Mouse (Mus musculus) heart, embryonic 14.5 days (tissue): ENCODE results near the gene Setd3. TPM values are rescaled to one million over a fixed set of nuclear protein-coding genes. Genes with fewer than 3 reads are reported as not detected.

ENCODE experiments used
- ATAC-seq: fragments of 200-750 bp; cut with Nextera tagmentation; 2 replicates; pipeline ENCODE4 v1.8.0; 2017; ENCODE audit warnings: low read depth, moderate TSS enrichment; ENCODE audit not compliant: insufficient number of reproducible peaks, insufficient read depth, low FRiP score
- H3K27ac ChIP-seq, 2 experiments: fragments of 200-500 bp in 1 of 2; fragments of 300-500 bp in 1 of 2; sonication (generic) in 1 of 2; replicated peaks in 1 of 2; 2 replicates each; pipeline ENCODE4 v1.5.1; 2012 to 2014; ENCODE audit warnings: low read depth in 2 of 2, low read length in 2 of 2, control low read depth in 1 of 2, mild to moderate bottlenecking in 1 of 2, mixed read lengths in 1 of 2; ENCODE audit not compliant: control insufficient read depth in 1 of 2, insufficient read depth in 1 of 2
- H3K27me3 ChIP-seq: fragments of 300-500 bp; sonication (generic); 2 replicates; pipeline ENCODE4 v1.6.1; 2014; ENCODE audit warnings: mild to moderate bottlenecking, low read length, control low read depth; ENCODE audit not compliant: control insufficient read depth, insufficient read depth
- H3K36me3 ChIP-seq: fragments of 300-500 bp; sonication (generic); 2 replicates; pipeline ENCODE4 v1.6.1; 2014; ENCODE audit warnings: mild to moderate bottlenecking, control low read depth, low read length, mixed read lengths; ENCODE audit not compliant: control insufficient read depth, insufficient read depth
- H3K4me1 ChIP-seq, 2 experiments: fragments of 200-500 bp in 1 of 2; fragments of 300-500 bp in 1 of 2; sonication (generic) in 1 of 2; 2 replicates each; pipeline ENCODE4 v1.6.1; 2012 to 2014; ENCODE audit warnings: low read length in 2 of 2, control low read depth in 1 of 2, mixed read lengths in 1 of 2; ENCODE audit not compliant: control insufficient read depth in 2 of 2, insufficient read depth in 2 of 2
- H3K4me2 ChIP-seq: fragments of 300-500 bp; sonication (generic); 2 replicates; pipeline ENCODE4 v1.6.1; 2014; ENCODE audit warnings: mild to moderate bottlenecking, low read length
- H3K4me3 ChIP-seq, 2 experiments: fragments of 200-500 bp in 1 of 2; fragments of 300-500 bp in 1 of 2; sonication (generic) in 1 of 2; 2 replicates each; pipeline ENCODE4 v1.5.1; 2012 to 2014; ENCODE audit warnings: low read length in 2 of 2, mild to moderate bottlenecking in 2 of 2, control low read depth in 1 of 2, low read depth in 1 of 2, moderate library complexity in 1 of 2; ENCODE audit not compliant: control insufficient read depth in 1 of 2, insufficient read depth in 1 of 2
- H3K9ac ChIP-seq: fragments of 300-500 bp; sonication (generic); 2 replicates; pipeline ENCODE4 v1.6.1; 2014; ENCODE audit warnings: mild to moderate bottlenecking, low read length
- H3K9me3 ChIP-seq: fragments of 300-500 bp; sonication (generic); 2 replicates; pipeline ENCODE4 v1.6.1; 2016; ENCODE audit warnings: low read length, control low read depth; ENCODE audit not compliant: control insufficient read depth
- WGBS: fragments of 180-500 bp; shearing (Covaris S2); extraction: QIAGEN DNeasy Blood & Tissue Kit; methylation state at CpG from one replicate; pipeline ENCODE4 v1.1.7; 2014; 5-methylcytosine and 5-hydroxymethylcytosine counted together
- polyA plus RNA-seq: library from polyadenylated mRNA; unstranded; fragments of >200 nt; fragmentation: Nextera tagmentation; extraction: Ambion mirVana; gene quantifications from 2 replicates; pipeline ENCODE4 v1.2.1, GENCODE M21; 2014

Gene Setd3
- polyA plus RNA-seq, 1 experiment from 2014 or later = 68.2 TPM

GRCm38 (mm10) chr12:108163706-108164105 is 15.4 kb downstream of the Setd3 start:
- 75% methylated on average over 3 of the region's 3 CpGs for WGBS
- no peak for ATAC-seq
- H3K9ac ChIP-seq = no peak overlapping the region

GRCm38 (mm10) chr12:108162036-108162435 is 17.1 kb downstream of the Setd3 start:
- H3K4me3 ChIP-seq = no peak overlapping the region
- 91% methylated on average over 1 of the region's 1 CpGs for WGBS
- no peaks in the 10 kb centered on the region for H3K9me3 ChIP-seq
- H3K27me3 ChIP-seq = no peaks in the 10 kb centered on the region
- no peak overlapping the region for H3K4me2 ChIP-seq
- no peak overlapping the region for H3K27ac ChIP-seq
- H3K36me3 ChIP-seq = peaks cover 72% of the 10 kb centered on the region
- no peak overlapping the region for H3K9ac ChIP-seq
- no peak for ATAC-seq
- peaks cover under 1 to 5% of the 10 kb centered on the region in 2 experiments; a peak in 1 of 4 replicates for H3K4me1 ChIP-seq

More at GRCm38 (mm10) chr12:108163706-108164105, 15.4 kb downstream of the Setd3 start:
- no peak overlapping the region for H3K27ac ChIP-seq
- H3K36me3 ChIP-seq = peaks cover 59% of the 10 kb centered on the region
- peaks cover 2 to 14% of the 10 kb centered on the region in 2 experiments; a peak in 2 of 4 replicates for H3K4me1 ChIP-seq
- no peaks in the 10 kb centered on the region for H3K9me3 ChIP-seq
- H3K27me3 ChIP-seq = no peaks in the 10 kb centered on the region
- H3K4me2 ChIP-seq = no peak overlapping the region
- no peak overlapping the region for H3K4me3 ChIP-seq

- H3K27ac ChIP-seq = no peak overlapping the region
- no peaks in the 10 kb centered on the region for H3K4me1 ChIP-seq
- H3K9ac ChIP-seq = no peak overlapping the region
- H3K36me3 ChIP-seq = peaks cover 88% of the 10 kb centered on the region
- no peak overlapping the region for H3K4me3 ChIP-seq
- no peak overlapping the region for H3K4me2 ChIP-seq
- ATAC-seq = no peak
- H3K9me3 ChIP-seq = no peaks in the 10 kb centered on the region
- no peaks in the 10 kb centered on the region for H3K27me3 ChIP-seq
Observed at GRCm38 (mm10) chr12:108159863-108160262, 19.3 kb downstream of the Setd3 start.

DNA sequence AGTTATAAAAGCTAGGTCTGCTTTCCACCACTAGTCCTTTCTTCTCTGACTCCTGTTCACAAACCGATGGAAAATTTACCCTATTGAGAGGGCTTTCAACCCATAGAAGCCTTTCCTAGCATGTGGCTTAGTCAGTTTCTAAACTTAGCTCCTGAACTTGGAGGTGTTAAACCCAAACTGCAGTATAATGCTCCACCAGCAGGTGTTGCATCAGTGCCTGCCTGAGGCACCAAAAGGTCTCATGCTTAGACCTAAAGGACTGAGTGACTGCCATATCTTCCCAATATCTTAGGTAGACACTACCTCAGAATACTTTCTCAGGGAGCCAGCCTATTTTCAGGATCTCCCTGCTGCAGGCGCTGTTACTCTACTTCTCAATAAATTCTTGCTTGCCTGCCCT is 26.4 kb downstream of the Setd3 start:
- 87% methylated on average over 2 of the region's 2 CpGs for WGBS
- ATAC-seq = no peak
- H3K9me3 ChIP-seq = no peaks in the 10 kb centered on the region
- peaks cover 71% of the 10 kb centered on the region for H3K36me3 ChIP-seq
- H3K4me3 ChIP-seq = no peak overlapping the region
- no peak overlapping the region for H3K4me2 ChIP-seq
- H3K4me1 ChIP-seq = peaks cover 2 to 3% of the 10 kb centered on the region in 2 experiments; a peak in 3 of 4 replicates
- no peak overlapping the region for H3K9ac ChIP-seq
- no peak overlapping the region for H3K27ac ChIP-seq
- H3K27me3 ChIP-seq = no peaks in the 10 kb centered on the region

DNA sequence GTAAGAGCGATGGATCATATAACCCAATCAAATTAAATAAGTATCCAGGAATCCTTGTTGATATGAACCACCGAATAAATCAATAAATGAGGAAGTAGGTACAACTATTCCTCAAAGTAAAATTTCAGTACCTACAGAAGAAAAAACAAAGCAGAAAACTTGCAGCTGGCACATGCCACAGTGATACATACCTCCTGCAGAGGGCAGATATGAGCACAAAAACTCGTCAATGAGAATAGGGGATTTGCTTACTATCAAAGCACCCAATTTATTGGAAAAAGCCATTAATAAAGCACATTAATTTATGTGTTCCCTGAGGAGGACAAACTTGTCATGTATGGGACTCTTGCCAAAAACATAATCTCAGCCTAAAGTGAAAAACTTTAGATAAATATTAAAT is 29.4 kb downstream of the Setd3 start:
- Histone ChIP-seq H3K9ac (no peak overlapping the region), H3K4me1 (peaks cover 2 to 3% of the 10 kb centered on the region in 2 experiments; a peak in 3 of 4 replicates), H3K9me3 (no peaks in the 10 kb centered on the region), H3K27ac (no peak overlapping the region), H3K4me2 (no peak overlapping the region), H3K27me3 (no peaks in the 10 kb centered on the region), H3K4me3 (no peak overlapping the region), H3K36me3 (peaks cover 64% of the 10 kb centered on the region)
- 77% methylated on average over 3 of the region's 3 CpGs for WGBS
- ATAC-seq = no peak

DNA sequence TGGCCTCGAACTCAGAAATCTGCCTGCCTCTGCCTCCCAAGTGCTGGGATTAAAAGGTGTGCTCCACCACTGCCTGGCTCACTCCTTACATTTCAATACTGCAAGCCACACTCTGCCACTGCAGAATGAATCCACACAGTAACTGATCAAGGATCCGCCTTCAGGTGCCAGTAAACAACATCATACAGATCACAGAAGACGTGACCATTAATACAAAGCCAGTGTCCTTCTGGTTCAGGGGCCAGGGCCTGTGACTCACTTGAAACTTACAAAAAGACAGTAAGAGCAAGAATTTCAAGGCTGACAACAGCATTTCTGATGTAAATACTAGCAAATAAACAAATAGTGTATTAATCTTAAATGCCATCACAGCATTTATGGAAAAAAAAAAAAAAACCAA is 33.9 kb downstream of the Setd3 start:
- WGBS = 90% methylated on average over 3 of the region's 3 CpGs
- Histone ChIP-seq H3K9ac (no peak overlapping the region), H3K27me3 (no peaks in the 10 kb centered on the region), H3K27ac (no peak overlapping the region), H3K4me2 (no peak overlapping the region), H3K4me3 (no peak overlapping the region), H3K4me1 (peaks cover 2 to 3% of the 10 kb centered on the region in 2 experiments; a peak in 3 of 4 replicates), H3K9me3 (no peaks in the 10 kb centered on the region), H3K36me3 (peaks cover 58% of the 10 kb centered on the region)
- ATAC-seq = no peak

- Histone ChIP-seq H3K9ac (no peak overlapping the region), H3K27me3 (no peaks in the 10 kb centered on the region), H3K4me3 (no peak overlapping the region), H3K27ac (no peak overlapping the region), H3K4me1 (peaks cover 0 to under 1% of the 10 kb centered on the region in 2 experiments; a peak in 2 of 4 replicates), H3K36me3 (peaks cover 52% of the 10 kb centered on the region), H3K4me2 (no peak overlapping the region), H3K9me3 (no peaks in the 10 kb centered on the region)
- 81% methylated on average over 5 of the region's 5 CpGs for WGBS
- ATAC-seq = no peak
Observed at GRCm38 (mm10) chr12:108143624-108144498, 35.3 kb downstream of the Setd3 start.
